Mouse (Mus musculus): ENCODE data around the gene Ankrd13b. TPM values are rescaled to one million over a fixed set of nuclear protein-coding genes. Genes with fewer than 3 reads are reported as not detected.

The Ankrd13b gene
- total RNA-seq, 2 experiments from 2014 or later = 9.5 to 10.8 TPM

DNA sequence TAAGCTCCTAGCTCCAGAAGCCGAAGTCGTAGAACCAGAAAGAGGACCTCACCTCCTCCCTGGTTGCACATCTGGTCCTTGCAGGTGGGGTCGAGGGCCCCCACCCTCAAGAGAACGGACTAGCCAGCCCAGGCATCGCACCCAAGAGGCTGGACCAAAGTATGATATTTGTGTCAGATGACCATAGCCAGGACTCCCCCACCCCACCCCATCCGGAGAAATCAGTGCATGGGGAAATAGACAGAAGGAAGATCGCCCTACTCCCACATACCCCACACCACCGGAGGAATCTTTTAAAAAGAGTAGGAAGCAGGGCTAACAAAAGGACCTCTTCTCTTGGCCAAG lies 26.4 kb downstream of the Ankrd13b start:
- TF ChIP-seq CTCF (IDR thresholded peaks at IDR 0.05) = no peak
- intact Hi-C loops (cut with DNase I) = loop anchor here (10.0 kb wide), 1 partner anchor 368 kb away; no protein-coding TSS in a partner anchor
- H3K4me3 ChIP-seq = peak overlapping the region; percentile 89
- H3K27ac ChIP-seq = peak overlapping the region; percentile 98
- no peak for DNase-seq

DNA sequence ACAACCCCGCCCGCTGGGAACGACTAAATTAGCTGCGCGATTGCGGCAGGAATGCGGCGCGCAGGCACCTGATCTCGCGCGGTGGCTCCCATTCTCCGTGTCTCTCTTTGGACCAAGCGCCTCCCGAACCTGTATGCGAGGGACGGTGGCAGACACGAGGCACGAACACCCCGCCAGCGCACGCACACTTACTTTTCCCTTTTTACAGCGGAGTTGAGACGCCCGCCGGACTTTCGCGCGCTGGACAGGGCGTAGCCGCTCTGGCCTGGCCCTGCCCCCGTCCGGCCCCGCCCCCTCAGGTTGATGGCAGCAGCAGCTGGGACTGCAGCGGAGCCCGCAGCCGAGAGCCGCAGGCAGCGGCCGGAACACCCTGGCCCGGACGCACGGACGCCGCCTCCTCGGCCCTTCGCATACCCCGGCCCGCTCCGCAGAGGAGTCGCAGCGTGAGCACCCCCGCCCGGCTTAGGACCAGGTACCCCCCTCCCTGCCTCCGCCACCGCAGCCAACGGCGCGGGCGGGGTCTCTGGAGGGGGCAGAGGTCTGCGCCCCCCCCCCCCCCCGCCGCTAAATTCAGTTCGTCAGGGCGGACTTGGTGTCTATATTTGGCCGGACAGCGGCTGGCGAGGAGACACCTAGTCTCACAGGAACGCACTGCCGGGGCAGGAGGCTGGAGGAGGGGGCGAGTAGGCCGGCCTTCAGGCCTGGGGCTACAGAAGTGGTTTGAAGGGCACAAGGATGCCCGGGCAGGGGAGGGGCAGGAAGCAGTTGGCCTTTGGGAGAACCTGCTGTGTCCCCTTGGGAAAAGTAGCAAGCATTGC lies 27.0 kb downstream of the Ankrd13b start, which contains the start of gene Coro6:
TSS of gene Coro6 (plus strand) at position 129 of the 818 bp plus-strand sequence.
- H3K27ac ChIP-seq = peak within 1 kb of the TSS; percentile 98
- intact Hi-C loops (cut with DNase I) = loop anchor here (10.0 kb wide), 1 partner anchor 368 kb away; no protein-coding TSS in a partner anchor

DNA sequence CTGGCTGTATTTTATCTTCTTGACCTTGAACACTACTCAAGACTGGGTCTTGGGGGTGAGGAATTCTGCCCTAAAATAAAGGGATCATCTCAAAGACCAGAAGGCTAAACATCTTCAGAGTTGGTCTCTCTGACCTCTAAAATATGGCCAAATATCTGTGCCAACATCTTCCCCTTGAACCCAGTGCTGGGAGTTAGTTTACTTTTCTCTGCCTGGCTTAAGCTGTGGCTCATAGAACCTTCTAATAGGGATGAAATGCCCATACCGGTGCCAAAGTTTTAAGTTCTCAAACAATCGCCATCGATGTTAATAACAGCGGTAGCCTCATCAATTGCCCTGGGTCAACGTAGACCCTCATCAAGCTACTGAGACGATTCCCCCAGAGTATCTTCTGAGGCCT lies 27.6 kb downstream of the Ankrd13b start:
- Histone ChIP-seq H3K27ac (peak overlapping the region; percentile 98), H3K4me3 (peak overlapping the region; percentile 89)
- intact Hi-C loops (cut with DNase I) = loop anchor here (10.0 kb wide), 1 partner anchor 367 kb away; no protein-coding TSS in a partner anchor
- no peak for DNase-seq
- TF ChIP-seq CTCF (IDR thresholded peaks at IDR 0.05) = no peak

More for the DNA sequence above, 27.0 kb downstream of the Ankrd13b start, which contains the start of gene Coro6:
- peak; percentile 94 for DNase-seq
- peak; percentile 26; the same call in 1 of the 2 replicates for TF ChIP-seq CTCF (IDR thresholded peaks at IDR 0.05)
- H3K4me3 ChIP-seq = peak within 1 kb of the TSS; percentile 89

DNA sequence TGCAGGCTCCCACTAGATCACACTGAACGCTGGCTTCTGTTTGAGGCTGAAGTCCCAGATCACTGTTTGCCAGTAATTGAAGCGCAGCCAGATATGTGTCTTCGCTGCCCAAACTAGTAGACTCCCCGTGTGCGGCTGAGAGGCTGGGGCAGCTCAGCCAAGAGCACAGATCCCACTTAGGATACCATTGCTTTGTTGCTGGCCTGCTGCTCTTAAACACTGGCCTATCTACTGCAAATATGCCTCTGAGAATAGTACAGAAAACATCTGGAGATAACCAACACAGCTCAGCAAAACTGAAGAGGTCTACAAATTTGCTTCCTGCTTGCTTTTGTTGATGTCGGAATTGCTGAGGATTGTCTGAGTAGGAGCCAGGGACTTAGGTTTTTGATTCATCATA lies 32.6 kb downstream of the Ankrd13b start:
- intact Hi-C loops (cut with DNase I) = no loop called here
- no peak for TF ChIP-seq CTCF (IDR thresholded peaks at IDR 0.05)
- no peak overlapping the region; the same call in 1 of the 2 replicates for H3K4me3 ChIP-seq
- no peak for DNase-seq
- peak overlapping the region; percentile 48 for H3K27ac ChIP-seq

DNA sequence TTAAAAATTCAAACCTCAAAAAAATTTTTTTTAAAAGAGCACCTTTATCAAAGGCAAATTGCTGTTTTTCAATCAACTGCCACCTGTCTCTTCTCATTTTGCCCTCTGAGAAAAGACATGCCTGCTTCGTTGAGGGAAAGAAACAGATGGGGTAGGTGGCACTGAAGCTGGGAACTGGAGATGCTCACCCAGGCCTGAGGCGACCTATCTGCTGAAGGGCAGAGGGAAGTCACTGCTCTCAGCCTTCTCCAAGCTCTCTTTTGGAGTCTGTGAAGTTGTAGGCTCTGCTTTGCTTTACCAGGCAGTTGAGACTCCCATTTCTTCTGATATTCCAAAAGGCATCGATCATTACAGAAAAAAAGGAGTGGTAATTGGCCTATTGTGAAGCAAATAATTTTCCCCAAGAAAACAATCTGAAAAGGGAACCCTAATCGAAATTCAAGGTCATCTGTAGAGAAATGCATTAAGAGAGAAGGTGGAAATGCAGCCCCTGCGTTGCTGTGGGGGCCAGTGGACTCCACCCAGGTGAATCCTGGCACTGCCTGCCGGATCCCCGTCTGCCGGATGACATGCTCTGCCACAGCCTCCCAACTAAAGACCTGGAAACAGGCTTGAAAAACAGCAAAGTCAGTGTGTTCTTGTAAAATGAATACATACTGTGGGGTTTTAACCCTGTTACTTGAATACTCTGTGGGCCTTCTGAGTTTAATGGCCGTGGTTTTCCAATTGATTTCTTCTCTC lies 33.5 kb downstream of the Ankrd13b start:
- Histone ChIP-seq H3K4me3 (no peak overlapping the region), H3K27ac (peak overlapping the region; percentile 48)
- no peak for DNase-seq
- no peak for TF ChIP-seq CTCF (IDR thresholded peaks at IDR 0.05)
- intact Hi-C loops (cut with DNase I) = no loop called here

DNA sequence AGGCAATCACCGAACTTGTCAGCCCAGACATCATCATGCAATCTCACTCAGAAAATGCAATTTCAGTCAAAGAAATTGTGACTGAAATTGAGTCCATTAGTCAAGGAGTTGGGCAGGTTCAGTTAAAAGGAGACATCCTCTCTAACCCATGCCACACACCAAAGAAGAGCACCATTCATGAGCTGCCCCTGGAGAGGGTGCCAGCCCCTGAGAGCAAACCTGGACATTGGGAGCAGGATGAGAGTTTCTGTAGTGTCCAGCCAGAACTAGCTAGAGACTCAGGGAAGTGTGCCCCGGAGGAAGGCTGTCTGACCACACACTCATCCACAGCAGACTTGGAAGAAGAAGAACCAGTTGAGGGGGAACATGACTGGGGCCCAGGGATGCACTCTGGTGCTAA lies 36.1 kb downstream of the Ankrd13b start:
- intact Hi-C loops (cut with DNase I) = no loop called here
- Histone ChIP-seq H3K27ac (no peak overlapping the region), H3K4me3 (no peak overlapping the region)
- no peak for TF ChIP-seq CTCF (IDR thresholded peaks at IDR 0.05)
- no peak for DNase-seq

DNA sequence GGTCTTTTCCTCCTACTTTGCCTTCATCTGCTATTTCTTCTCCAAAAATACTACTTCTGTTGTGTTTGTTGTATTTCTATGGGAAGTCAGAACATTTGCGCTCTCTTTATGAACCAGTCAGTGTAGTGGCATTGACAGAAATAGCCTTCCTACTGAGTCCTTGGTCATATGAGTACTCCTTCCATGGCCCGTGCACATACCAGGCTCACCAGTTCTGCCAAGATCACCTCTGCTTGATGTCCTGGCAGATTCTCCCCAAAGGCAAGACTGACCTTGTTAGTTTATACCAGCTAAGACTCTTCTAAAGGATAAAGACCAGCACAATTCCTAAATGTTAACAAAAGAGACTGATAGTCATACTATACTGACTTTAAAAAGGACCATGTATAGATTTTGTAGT lies 37.8 kb downstream of the Ankrd13b start:
- peak overlapping the region; percentile 60 for H3K4me3 ChIP-seq
- DNase-seq = peak; percentile 62
- no peak for TF ChIP-seq CTCF (IDR thresholded peaks at IDR 0.05)
- H3K27ac ChIP-seq = peak overlapping the region; percentile 86
- intact Hi-C loops (cut with DNase I) = no loop called here

DNA sequence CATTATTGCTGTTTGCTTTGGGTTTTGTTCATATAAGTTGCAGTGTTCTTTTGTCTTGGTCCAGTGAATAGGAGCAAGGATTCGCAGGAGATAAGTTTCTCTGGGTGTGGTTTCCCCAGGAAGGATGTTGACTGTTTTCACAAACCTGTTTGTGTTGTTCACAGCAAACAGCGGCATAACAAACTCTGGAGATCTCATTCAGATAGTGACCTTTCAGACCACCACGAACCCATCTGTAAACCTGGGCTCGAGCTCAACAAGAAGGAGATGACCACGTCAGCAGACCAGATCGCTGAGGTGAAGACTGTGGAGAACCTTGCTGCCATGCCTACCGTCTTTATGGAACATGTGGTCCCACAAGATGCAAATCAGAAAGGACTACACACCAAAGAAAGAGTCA lies 40.3 kb downstream of the Ankrd13b start:
- intact Hi-C loops (cut with DNase I) = loop anchor here (5.0 kb wide), 1 partner anchor 232 kb away; the partner anchor contains the start of gene Ssh2
- DNase-seq = no peak
- peak overlapping the region; percentile 60 for H3K4me3 ChIP-seq
- peak overlapping the region; percentile 86 for H3K27ac ChIP-seq
- TF ChIP-seq CTCF (IDR thresholded peaks at IDR 0.05) = no peak

DNA sequence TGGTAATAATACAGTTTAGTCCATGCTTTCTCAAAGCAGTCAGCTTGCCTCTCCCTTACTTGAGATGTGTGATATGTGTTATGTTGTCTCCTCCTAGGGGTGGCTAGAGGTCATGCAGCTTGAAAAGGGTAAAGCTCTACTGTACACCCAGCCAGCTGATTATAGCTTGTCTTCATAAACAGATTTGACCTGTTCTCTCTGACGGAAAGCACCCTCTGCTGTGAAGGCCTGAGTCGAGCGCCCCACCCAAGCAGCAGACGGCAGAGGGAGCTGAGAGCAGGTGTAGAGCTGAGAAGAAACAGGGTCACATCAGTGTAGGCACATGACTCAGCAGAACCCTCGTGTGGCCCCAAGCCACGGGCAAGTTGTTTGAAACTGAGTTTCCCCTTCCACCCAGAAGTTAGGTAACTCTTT lies 42.8 kb downstream of the Ankrd13b start:
- Histone ChIP-seq H3K4me3 (peak overlapping the region; percentile 15; the same call in 1 of the 2 replicates), H3K27ac (peak overlapping the region; percentile 88)
- TF ChIP-seq CTCF (IDR thresholded peaks at IDR 0.05) = peak; percentile 87; the same call in 1 of the 2 replicates
- DNase-seq = peak; percentile 88
- intact Hi-C loops (cut with DNase I) = loop anchor here (1.0 to 5.0 kb wide), 3 partner anchors 97 to 229 kb away; partner anchors contain the start of gene Ssh2

DNA sequence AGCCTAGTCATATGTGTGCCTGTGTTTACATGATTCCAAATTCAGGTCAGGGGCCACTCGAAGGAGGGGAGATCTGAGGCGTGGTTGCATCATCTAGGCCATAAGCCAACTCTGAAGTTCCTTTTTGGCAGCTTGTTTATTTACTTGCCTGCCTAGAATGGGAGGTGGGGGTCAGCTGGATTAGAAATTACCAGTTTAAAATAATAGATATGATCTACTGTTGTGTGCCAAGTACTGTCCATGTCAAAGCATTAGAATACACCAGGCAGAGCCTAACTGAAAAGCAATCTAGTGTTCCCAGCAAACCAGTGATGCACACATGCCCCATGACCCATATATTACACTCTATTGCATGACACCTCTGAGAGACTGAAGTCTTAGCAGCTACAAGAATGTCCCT lies 44.5 kb downstream of the Ankrd13b start:
- no peak overlapping the region; the same call in 1 of the 2 replicates for H3K4me3 ChIP-seq
- intact Hi-C loops (cut with DNase I) = loop anchor here (5.0 kb wide), 2 partner anchors 78 to 228 kb away; partner anchors contain the start of gene Ssh2
- peak overlapping the region; percentile 88 for H3K27ac ChIP-seq
- peak; percentile 60 for DNase-seq
- no peak for TF ChIP-seq CTCF (IDR thresholded peaks at IDR 0.05)

DNA sequence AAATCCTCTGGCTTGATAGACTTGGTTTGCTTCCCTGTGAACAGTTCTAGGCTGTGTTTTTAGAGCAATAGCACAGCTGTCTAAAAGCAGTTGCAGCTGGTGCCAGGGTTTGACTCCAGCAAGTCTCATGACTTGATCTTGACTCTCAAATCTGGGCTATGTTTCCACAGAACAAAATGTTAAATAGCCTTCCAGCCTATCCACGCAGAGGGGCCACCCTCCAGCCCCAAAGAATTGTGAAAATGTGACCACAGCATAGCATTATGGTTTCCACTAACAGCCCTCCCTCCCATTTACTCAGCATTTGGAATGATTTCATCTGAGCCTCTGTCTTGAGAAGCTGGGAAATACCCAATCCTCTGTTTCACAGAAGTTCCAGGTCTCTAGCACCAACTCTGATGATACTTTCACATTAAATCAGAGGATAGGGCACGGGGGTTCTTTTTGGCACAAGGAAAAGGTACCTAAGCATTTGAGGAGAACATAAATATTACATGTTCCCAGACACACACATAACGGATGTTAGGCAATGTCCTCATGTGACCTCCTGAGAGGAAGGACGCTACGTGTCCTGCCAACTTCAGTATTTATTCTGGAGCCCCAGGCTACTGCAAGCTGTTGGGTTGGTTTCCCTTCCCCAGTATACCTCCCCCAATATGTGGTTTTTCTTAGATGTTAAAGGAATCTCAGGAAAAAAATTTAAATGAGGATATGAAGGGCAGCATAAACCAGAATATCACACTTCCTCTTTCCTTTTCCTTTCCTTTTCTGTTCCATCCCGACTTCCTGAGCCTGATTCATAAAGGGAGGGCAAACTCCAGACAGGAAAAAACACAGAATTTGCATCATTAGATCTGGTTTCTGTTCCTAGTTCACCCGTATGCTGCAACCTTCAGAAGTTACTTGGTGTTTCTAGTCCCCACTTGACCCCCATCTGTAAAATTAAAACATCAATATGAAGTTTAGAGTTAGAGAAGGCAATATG lies 47.0 kb downstream of the Ankrd13b start:
- DNase-seq = peak; percentile 82
- peak overlapping the region; percentile 88 for H3K27ac ChIP-seq
- intact Hi-C loops (cut with DNase I) = loop anchor here (5.0 kb wide), 1 partner anchor 75 kb away; no protein-coding TSS in a partner anchor
- peak overlapping the region; percentile 32 for H3K4me3 ChIP-seq
- no peak for TF ChIP-seq CTCF (IDR thresholded peaks at IDR 0.05)
